Mouse (Mus musculus): Measurements from ENCODE around the gene Mgarp.
"Not testable (repeated sequence)": the region's sequence is repeated elsewhere in the genome, so short reads cannot be mapped to it uniquely, and the experiment has no call there.

The Mgarp gene

DNA sequence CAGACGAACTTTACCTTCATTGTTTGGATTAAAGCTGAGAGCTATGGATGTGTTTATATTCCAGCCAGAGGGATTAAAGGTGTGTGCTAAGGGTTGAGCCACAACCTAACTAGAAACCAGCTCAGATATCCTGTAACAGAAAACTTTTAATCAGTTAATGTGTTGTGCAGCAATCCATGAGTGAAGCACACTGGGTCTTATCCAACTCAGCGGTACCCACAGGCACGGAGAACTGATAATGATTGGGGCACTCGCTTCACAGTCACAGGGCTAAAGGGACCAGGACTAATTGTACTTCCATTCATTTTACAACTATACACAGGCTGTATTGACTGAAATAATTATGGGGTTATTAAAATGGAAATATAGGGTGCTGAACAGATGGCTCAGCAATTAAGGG is 29.6 kb downstream of the Mgarp start:
- no peak for DNase-seq (ENCODE audit: low spot score)

DNA sequence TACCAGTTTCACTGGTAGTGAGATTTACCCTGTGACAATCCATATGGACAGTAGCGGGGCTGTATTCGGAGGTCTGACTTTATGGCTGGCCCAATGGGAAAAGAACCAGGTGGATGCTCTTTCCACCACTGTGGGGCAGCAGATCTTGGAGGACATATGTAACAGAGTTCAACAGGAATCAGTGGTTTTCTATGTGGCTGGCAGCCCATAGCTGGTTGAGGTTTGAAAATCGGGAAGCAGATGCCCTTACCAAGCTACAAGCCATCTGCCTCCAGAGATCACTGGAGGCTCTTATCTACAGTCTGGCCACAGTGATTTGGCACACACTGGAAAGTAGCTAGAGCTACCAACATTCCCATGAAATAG is 31.0 kb downstream of the Mgarp start:
- DNase-seq (ENCODE audit: low spot score), result no peak

DNA sequence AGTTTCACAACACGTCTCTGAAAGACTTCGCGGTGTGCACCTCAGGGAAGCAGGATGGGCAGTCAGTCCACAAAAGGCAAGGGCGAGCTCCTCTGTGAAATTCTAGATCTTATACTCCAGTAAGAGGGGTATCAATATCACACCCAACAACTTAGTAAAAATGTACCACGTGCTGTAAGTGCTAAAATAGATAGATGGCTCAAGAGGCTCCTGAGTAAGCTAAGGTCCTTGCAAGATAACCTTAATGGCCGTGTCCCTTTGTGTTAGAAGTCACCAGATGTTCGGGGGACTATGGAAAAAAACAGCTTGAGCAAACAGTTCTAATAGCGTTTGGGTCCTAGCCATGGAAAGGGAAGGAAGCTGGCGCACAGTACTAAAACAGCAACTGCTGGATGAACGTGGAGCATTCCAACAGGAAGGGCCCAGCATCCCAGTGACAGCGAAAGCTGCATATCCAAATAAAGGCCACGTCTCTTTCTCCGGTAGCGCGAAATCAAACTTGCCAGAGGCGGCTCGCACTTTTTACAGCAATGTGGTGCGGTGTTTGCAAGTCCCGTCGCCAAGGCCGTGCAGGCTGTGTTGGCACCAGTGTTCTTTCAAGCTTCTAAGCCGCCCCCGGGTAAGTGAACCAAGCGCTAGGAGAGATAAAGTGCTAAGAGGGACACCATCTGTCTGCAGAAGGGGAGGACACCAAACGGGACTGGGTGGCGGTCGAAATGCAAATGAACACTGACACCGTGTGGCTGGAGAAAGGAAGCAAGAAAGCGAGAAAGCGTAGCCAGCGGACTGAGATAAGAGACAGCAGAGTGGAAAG is 31.6 kb downstream of the Mgarp start:
- DNase-seq (ENCODE audit: low spot score), result peak; percentile 47

GRCm38 (mm10) chr3:51361066-51361465 is 35.5 kb downstream of the Mgarp start:
- DNase-seq (ENCODE audit: low spot score), result no peak

GRCm38 (mm10) chr3:51359558-51360307 is 36.8 kb downstream of the Mgarp start:
- no peak for DNase-seq (ENCODE audit: low spot score)

- DNase-seq (ENCODE audit: low spot score), result peak; percentile 75
Measured at GRCm38 (mm10) chr3:51358660-51359557, 37.6 kb downstream of the Mgarp start.

DNA sequence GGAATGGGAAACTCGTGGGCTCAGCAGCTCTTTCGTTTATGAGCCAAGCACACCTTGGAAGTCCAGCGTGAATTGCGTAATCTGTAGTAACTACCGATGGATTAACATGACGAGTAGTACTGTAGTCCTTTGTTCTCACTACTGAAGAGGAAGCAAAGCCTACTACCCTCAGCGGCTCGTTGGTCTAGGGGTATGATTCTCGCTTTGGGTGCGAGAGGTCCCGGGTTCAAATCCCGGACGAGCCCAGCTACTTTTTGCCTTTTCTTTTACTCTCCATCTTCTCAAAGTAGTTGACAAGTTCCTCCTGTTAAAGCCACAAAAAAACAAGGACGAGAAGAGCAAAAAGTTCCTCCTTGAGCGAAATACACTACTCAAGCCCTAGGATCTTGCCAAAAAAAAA is 38.4 kb downstream of the Mgarp start:
- DNase-seq (ENCODE audit: low spot score), result peak; percentile 61

- no peak for DNase-seq (ENCODE audit: low spot score)
Measured at GRCm38 (mm10) chr3:51357624-51358023, 38.9 kb downstream of the Mgarp start.

GRCm38 (mm10) chr3:51357078-51357477 is 39.5 kb downstream of the Mgarp start:
- no peak for DNase-seq (ENCODE audit: low spot score)

GRCm38 (mm10) chr3:51354956-51355355 is 41.6 kb downstream of the Mgarp start:
- not testable (repeated sequence) for DNase-seq (ENCODE audit: low spot score)

- no peak for DNase-seq (ENCODE audit: low spot score)
Measured at GRCm38 (mm10) chr3:51354034-51354427, 42.5 kb downstream of the Mgarp start.

GRCm38 (mm10) chr3:51353325-51354033 is 43.1 kb downstream of the Mgarp start:
- peak; percentile 49 for DNase-seq (ENCODE audit: low spot score)

- no peak for DNase-seq (ENCODE audit: low spot score)
Measured at GRCm38 (mm10) chr3:51350806-51351205, 45.7 kb downstream of the Mgarp start.

GRCm38 (mm10) chr3:51348646-51349238 is 47.8 kb downstream of the Mgarp start:
- DNase-seq (ENCODE audit: low spot score), result no peak

DNA sequence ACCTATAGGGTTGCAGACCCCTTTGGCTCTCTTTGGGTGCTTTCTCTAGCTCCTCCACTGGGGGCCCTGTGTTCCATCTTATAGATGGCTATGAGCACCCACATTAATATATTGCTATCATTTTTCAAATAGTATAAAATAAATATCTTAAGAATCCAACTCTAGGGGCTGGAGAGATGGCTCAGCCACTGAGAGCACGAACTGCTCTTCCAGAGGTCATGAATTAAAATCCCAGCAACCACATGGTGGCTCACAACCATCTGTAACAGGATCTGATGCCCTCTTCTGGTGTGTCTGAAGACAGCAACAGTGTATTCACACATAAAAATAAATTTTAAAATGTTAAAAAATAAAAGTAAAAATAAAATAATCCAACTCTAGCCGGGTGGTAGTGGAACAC is 51.5 kb downstream of the Mgarp start:
- not testable (repeated sequence) for DNase-seq (ENCODE audit: low spot score)

GRCm38 (mm10) chr3:51344182-51344581 is 52.4 kb downstream of the Mgarp start:
- DNase-seq (ENCODE audit: low spot score), result not testable (repeated sequence)

DNA sequence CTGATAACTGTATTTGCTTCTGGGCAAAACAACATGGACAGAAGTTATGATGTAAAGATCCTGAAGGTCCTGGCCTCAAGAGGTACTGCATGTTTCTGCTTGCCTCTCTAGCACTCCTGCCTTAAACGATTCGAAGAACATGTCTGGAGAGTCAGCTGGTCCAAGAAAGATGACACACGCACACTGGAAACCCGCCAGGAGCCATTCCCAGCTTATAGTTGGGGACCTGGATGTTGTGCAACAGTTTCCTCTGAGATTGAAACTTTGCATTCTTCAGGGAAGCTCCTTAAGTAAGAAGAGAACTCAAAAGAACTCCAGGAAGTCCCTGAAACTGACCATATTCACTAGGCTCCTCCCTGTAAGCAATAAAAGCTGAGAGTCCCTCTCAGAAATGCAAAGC is 53.3 kb downstream of the Mgarp start:
- no peak for DNase-seq (ENCODE audit: low spot score)

DNA sequence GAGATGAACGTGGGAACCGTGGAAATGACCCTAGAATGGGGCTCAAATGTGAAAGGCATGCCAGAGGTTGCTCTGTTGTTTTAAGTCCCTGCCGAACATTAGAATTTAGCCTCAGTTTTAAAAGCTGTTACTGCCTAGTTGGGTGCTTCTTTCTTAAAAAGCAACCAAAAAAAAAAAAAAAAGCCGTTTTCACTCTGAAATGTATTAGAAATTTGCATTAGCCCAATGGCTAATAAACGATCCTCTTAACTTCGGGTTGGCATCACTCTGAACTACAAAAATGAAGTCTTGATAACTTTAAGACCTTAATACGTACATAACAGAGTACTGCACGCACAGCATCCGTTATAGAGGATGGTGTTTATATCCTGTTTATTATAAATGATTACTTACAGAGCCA is 54.4 kb downstream of the Mgarp start:
- no peak for DNase-seq (ENCODE audit: low spot score)

- DNase-seq (ENCODE audit: low spot score), result peak; percentile 83
Measured at GRCm38 (mm10) chr3:51341268-51342081, 55.1 kb downstream of the Mgarp start.

GRCm38 (mm10) chr3:51340552-51341267 is 55.8 kb downstream of the Mgarp start, which contains the start of gene Elf2:
Gene Elf2, minus strand, starts transcription at chr3:51340663.
- peak; percentile 75 for DNase-seq (ENCODE audit: low spot score)

Data from urinary bladder, postnatal 25 days (tissue).